Comparison of ENCODE assay signal across 27 mouse cellular contexts in genomic region chr13:92025124-92025523, GRCm38 (mm10).
"Had no signal": no experiment of that assay in that cellular context is flagged by ENCODE, and none has a peak within 500 bp of the region (broad histone marks: within the 10 kb centered on the region; RNA-seq: fewer than 3 reads in every experiment).

No protein-coding gene starts in this region.

- DNase-seq: cerebellum, adult 8-10 months; cerebellum, adult 9-10 months; cerebellum, adult 9-11 months; cerebellum, postnatal 10 days; cerebellum, postnatal 14 days; cerebellum, postnatal 25 days; cerebellum, postnatal 36 days; embryo, embryonic 11 days; forebrain, postnatal 0 days; gastrocnemius, adult 2 months; gastrocnemius, postnatal 10 days; gastrocnemius, postnatal 14 days; gastrocnemius, postnatal 25 days; gastrocnemius, postnatal 36 days; heart, adult 18-20 months; heart, adult 2 months had no signal

- ATAC-seq: forebrain, embryonic 13.5 days; forebrain, embryonic 14.5 days; forebrain, embryonic 15.5 days; forebrain, embryonic 16.5 days; forebrain, postnatal 0 days had no signal

- H3K9ac ChIP-seq: embryonic facial prominence, embryonic 12.5 days; embryonic facial prominence, embryonic 13.5 days; embryonic facial prominence, embryonic 15.5 days; forebrain, embryonic 12.5 days; forebrain, embryonic 13.5 days; forebrain, embryonic 15.5 days; forebrain, postnatal 0 days had no signal

- H3K9me3 ChIP-seq: embryonic facial prominence, embryonic 10.5 days; embryonic facial prominence, embryonic 12.5 days; embryonic facial prominence, embryonic 13.5 days; embryonic facial prominence, embryonic 15.5 days; forebrain, embryonic 10.5 days; forebrain, embryonic 12.5 days; forebrain, embryonic 13.5 days; forebrain, embryonic 15.5 days had no signal

- H3K27ac ChIP-seq: embryonic facial prominence, embryonic 10.5 days; embryonic facial prominence, embryonic 12.5 days; embryonic facial prominence, embryonic 13.5 days; embryonic facial prominence, embryonic 15.5 days; forebrain, embryonic 10.5 days; forebrain, embryonic 12.5 days; forebrain, embryonic 13.5 days; forebrain, embryonic 15.5 days; gastrocnemius, adult 2 months; heart, adult 2 months had no signal

- H3K4me2 ChIP-seq: embryonic facial prominence, embryonic 12.5 days; embryonic facial prominence, embryonic 13.5 days; embryonic facial prominence, embryonic 15.5 days; forebrain, embryonic 12.5 days; forebrain, embryonic 13.5 days; forebrain, embryonic 15.5 days had no signal

- H3K36me3 ChIP-seq: embryonic facial prominence, embryonic 10.5 days; embryonic facial prominence, embryonic 12.5 days; embryonic facial prominence, embryonic 13.5 days; embryonic facial prominence, embryonic 15.5 days; forebrain, embryonic 10.5 days; forebrain, embryonic 12.5 days; forebrain, embryonic 15.5 days had no signal

- H3K27me3 ChIP-seq: embryonic facial prominence, embryonic 12.5 days; embryonic facial prominence, embryonic 13.5 days; embryonic facial prominence, embryonic 15.5 days; forebrain, embryonic 12.5 days; forebrain, embryonic 13.5 days; forebrain, embryonic 15.5 days had no signal

- H3K4me3 ChIP-seq: embryonic facial prominence, embryonic 10.5 days; embryonic facial prominence, embryonic 12.5 days; embryonic facial prominence, embryonic 13.5 days; embryonic facial prominence, embryonic 15.5 days; erythroblast, embryonic 14.5 days; forebrain, embryonic 10.5 days; forebrain, embryonic 12.5 days; forebrain, embryonic 13.5 days; forebrain, embryonic 15.5 days; gastrocnemius, adult 2 months; heart, adult 2 months had no signal

- H3K4me1 ChIP-seq: embryonic facial prominence, embryonic 10.5 days; embryonic facial prominence, embryonic 12.5 days; embryonic facial prominence, embryonic 13.5 days; embryonic facial prominence, embryonic 15.5 days; forebrain, embryonic 10.5 days; forebrain, embryonic 12.5 days; forebrain, embryonic 13.5 days; forebrain, embryonic 15.5 days had no signal
